Mouse (Mus musculus): ENCODE data around the gene Lrp3.
"Not testable (repeated sequence)": the region's sequence is repeated elsewhere in the genome, so short reads cannot be mapped to it uniquely, and the experiment has no call there.

Gene Lrp3

DNA sequence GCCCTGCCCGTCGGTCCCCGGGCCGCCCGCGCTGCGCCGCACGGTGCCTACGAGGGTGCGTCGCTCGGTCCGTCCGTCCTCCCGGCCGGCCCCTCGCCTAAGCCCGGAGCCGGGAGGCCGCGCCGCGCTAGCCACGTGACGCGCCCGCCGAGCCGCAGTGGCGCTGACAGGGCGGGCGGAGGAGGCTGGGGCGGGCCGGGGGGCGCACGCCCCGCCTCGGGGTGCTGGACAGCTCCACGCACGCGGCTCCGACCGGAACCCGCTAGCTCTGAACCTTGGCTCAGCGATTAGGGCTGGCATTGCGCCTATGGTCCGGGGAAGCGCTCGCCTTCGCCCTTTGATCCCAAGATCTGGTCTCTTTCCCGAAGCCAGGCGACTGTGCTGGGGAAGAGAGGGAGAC lies at the start of gene Lrp3:
TSS of gene Lrp3 (minus strand) at position 274 of the 400 bp plus-strand sequence.
- DNase-seq (ENCODE audit: low read depth): no peak

DNA sequence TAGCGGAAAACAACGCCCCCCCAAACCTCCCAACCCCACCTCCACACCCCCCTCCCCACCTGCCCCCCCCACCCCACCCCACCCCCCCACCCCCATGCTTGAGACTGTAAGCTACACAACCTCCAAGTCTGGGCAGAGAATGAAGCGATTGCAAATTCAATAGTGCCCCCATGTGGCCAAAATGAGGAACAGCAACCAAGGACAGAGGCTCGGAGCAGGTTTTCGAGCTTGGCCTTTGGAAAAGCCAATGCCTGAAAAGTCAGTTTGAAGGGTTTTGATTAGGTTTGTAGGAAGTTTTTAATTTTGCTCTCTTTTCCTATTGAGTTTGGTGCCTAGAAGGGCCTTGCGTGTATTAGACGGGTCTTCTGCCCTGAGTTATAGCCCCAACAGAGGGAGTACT lies 49.4 kb upstream of the Lrp3 start:
- DNase-seq (ENCODE audit: low read depth): peak; percentile 70

DNA sequence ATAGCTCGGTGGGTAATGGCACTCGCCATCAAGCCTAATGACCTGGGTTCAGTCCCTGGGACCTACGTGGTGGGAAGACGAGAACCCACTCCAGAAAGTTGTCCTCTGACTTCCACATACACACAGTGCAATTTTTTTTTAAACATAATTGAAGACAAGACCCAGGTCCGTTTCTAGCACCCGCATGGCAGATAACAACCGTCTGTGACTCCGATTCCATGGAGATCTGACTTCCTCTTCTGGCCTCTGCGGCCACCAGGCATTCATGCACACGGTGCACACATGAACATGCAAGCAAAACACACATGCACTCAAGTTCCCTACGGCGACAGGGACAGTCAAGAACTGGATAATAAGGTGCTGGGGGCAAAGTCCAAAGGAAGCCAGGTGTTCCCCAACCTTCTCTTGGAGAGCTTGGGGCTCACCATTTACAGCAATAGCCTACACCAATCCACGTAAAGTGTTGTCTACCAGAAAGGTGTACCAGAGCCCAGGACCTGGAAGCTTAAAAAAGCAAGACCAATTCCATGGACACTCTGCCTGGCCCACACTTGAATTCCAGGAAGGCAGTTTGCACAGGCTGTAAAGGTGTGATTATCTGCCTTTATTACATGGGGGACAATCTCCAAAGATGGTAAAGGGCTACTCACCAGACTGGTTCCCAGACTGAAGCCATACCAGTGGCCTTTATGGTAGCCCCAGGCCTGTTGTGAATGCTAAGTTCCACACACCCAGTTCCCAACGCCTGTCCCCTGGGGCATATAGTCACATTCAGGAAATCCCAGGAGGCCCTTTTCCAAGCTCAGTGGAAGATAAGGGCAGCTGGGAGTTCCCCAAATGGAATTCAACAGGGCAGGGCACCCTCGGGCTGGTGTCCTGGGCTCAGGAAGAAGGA lies 48.5 kb upstream of the Lrp3 start:
- no peak for DNase-seq (ENCODE audit: low read depth)

DNA sequence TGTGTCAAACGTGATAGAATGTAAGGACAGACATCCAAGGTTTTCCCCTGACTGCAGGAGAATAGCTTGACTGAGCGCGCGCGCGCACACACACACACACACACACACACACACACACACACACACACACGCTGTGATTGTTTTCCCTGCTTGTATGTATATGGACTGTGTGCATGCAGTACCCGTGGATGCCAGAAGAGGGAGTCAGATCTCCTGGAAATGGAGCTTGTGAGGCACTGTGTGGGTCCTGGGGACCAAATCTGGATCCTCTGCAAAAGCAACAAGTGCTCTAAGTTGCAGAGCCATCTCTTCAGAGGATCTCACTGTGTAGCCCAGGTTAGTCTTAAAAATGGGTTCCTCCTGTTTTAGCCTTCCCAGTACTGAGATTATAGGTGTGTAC lies 44.1 kb upstream of the Lrp3 start:
- peak; percentile 28 for DNase-seq (ENCODE audit: low read depth)

DNA sequence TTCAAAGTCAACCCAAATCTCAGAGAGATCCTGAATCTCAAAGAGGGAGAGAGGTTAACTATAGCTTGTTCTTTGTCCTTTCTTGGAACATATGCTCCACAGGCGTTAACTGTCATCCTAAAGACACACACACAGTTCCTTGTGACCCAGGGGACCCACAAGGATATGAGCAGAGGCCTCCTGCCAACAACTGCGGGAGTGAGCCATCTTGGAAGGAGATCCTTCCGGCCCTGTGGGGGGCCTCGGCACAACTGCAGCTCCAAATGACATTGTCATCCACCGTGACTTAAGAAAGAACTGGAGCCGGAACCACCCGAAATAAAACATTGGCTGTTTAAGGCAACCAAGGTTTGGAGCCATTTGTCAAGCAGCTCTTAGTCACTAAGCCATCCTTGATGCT lies 43.0 kb upstream of the Lrp3 start:
- DNase-seq (ENCODE audit: low read depth): no peak

DNA sequence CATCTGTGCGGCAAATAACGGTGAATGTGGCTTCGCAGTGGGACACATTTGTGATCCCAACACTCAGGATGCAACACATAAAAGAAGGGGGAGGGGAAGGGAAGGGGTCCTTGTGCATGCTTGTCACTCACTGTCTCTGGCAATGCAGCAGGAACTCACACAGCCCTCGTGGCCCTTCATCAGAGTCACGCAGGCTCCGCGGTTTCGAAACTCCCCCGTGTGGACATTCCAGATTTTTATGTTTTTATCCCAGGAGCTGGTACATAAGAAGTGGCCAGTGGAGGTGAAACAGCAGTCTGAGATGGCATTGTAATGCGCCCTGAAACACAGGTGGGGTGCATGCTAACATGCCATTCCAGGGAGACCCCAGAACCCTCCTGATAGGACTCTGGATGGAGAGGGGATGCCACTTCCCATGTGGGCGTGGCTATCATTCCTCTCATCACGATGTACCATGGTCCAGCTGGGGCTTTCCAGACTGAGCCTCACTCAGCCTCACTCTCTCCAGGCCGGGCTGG lies 36.8 kb upstream of the Lrp3 start:
- DNase-seq (ENCODE audit: low read depth): no peak

DNA sequence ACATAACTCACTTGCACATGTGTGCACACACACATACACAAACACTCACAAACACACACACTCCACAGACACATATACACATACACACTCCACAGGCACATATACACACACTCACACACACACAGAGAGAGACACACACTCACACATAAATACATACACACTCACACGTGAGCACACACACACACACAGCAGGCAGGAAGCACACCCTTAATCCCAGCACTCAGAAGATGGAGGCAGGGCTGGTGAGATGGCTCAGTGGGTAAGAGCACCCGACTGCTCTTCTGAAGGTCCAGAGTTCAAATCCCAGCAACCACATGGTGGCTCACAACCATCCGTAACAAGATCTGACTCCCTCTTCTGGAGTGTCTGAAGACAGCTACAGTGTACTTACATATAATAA lies 22.6 kb upstream of the Lrp3 start:
- DNase-seq (ENCODE audit: low read depth): not testable (repeated sequence)

DNA sequence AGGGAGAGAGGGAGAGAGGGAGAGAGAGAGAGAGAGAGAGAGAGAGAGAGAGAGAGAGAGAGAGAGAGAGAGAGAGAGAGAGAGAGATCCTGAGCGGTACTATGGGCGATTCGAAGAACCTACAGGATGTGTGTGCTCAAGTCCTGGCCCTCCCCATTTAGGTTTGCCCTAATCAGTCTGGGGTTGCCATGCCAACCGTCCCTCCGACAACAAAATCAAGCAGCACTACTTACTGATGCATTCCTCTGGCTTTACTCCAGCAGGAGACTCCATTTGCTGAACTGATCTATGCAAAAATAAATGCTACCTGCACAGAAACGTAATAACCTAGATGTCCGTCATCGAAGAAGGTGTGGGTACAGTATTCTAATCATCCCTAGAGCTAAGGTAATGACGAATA lies 20.0 kb upstream of the Lrp3 start:
- peak; percentile 86 for DNase-seq (ENCODE audit: low read depth)

DNA sequence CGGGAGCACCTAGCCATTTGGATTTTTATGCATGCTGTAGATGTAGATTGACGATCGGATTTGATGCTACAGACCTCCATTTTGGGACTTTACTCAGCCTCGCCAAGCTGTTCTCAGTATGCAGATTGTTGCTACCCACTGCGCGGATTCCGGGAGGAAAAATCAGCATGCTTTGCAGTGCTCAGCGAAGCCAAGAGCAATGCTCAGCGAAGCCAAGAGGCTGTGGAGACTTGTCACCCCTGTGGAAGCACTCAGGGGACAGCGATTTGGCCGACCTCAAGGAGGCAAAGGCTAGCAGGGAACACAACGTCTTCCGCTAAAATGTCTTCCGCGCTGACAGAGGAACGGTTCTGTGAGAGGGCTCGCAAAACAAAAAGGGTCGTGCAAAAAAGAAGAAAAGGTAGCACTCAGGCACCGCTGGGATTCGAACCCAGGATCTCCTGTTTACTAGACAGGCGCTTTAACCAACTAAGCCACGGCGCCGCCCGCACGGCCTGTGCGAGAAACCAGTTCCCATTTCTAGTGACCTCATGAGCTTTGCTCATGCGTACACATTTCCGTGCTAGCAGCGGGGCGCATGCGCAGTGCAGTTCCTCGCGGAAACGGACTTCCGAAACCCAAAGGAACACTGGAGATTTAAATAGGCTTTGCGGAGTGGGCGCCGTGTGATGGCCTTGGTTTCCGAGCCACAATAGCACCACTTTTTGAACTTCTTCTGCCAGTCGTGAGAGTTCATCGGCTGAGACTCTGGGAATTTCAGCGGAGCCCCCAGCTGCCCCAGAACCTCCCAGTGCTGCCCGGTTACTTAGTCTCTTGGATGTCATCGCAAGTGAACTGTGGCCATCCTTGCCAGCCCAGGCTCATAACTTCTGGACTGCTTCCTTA lies 19.3 kb upstream of the Lrp3 start:
- peak; percentile 99 for DNase-seq (ENCODE audit: low read depth)

DNA sequence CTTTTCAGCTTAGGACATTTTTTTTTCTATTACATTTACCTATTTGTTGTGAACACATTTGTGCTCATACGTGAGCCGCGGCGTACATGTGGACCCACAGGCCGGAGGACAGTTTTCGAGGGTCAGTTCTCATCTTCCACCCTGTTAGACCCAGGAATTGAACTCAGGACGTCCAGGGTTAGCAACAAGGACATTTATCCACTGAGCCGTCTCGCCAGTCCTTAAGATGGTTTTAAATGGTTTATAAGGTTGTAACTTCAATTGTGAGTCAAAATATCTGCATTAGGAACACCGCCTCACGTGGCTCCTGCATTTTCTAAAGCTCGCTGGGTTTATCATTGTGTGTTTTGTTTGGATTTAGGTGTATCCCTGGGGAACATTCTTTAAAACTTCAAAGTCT lies 18.6 kb upstream of the Lrp3 start:
- no peak for DNase-seq (ENCODE audit: low read depth)

DNA sequence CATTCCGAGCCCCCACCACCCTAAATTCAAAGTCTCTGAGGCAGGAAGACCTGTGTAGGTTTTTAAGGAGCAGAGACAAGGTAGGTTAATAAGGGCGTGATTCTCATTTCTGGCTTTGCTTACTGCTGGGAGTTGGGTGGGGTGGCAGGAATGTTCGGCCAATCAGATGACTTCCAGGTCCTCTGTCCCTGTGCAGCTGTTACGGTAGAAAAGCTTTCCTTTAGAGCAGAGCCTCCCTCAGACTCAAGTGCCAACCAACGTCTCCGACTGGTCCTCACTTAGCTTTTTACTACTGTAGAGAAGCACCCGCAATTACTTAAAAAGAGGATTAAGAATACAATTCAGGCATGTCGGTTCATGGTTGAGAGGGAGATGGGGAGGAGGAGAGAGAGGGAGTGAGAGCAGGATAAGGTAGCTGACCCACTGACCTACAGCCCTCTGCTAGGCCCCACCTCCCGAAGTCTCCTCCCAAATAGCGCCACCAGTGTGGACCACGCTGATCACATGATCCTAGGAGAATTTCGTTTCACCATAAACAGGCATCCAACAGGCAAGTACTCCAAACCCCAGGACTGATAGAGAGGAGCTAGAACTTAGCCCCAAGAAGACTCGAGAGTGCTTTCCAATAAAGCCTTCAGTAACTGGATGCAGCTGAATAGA lies 17.6 kb upstream of the Lrp3 start:
- DNase-seq (ENCODE audit: low read depth): no peak

DNA sequence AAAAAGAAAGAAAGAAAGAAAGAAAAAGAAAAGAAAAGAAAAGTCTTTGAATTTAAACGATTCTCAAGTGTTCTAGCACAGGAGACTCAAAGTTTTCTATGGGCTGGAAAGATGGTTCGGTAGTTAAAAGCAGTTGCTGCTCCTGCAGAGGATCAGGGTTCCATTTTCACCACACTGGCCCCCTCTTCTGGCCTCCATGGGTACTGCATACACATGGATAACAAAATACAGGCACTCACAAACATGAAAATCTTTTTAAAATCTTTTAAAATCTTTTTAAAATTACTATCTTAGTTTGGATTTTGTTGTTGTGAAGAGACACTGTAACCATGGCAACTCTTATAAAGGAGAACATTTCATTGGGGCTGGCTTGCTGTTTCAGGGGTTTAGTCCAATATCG lies 15.0 kb upstream of the Lrp3 start:
- DNase-seq (ENCODE audit: low read depth): peak; percentile 46

DNA sequence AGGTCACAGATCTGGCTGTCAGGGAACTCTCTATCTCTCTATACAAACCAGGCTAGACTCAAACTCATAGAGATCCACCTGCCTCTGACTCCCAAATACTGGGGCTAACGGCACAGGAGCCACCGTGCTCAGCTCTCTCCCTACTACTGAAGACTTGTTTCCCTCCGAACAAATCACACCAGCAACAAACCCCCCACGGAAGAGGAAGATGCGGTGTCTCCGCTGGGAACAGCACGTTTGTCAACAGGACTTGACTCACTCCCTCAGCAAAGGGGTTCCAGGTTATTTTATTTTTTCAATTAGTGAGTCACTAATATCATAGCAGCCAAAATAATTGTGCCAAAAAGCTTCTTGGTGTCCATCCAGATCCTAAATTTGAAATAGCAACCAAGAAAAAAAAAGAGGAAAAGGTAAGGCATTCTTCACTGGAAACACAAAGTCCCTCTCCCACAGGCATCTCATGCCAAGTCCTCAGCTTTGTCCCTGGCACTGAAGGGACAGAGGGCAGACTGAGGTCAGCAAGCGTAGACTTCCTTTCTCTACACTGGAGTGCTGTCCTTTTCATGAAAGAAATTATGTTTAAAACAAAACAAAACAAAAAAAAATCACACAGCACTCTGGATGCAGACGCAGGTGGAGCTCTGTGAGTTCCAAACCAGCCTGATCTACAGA lies 5.5 kb upstream of the Lrp3 start:
- DNase-seq (ENCODE audit: low read depth): no peak

DNA sequence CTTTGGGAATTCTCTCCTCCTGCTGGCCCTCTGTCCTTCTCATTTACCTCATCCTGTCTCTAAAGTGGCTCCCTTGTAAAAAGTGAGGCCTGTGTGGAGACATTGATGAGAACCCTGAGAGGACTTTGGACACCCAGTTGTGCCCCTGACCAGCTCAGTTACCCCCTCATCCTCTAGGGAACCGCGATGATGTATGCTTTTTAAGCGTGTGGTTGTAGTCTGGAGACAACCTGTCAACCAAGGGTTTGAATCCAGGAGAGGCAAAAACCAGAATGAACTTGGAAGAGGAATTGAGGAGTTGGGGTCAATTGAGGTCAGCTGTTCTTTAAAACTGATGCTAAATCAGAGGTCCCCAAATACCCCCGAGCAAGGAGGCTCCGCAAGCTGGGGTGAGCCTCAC lies 433 bp upstream of the Lrp3 start:
- no peak for DNase-seq (ENCODE audit: low read depth)

DNA sequence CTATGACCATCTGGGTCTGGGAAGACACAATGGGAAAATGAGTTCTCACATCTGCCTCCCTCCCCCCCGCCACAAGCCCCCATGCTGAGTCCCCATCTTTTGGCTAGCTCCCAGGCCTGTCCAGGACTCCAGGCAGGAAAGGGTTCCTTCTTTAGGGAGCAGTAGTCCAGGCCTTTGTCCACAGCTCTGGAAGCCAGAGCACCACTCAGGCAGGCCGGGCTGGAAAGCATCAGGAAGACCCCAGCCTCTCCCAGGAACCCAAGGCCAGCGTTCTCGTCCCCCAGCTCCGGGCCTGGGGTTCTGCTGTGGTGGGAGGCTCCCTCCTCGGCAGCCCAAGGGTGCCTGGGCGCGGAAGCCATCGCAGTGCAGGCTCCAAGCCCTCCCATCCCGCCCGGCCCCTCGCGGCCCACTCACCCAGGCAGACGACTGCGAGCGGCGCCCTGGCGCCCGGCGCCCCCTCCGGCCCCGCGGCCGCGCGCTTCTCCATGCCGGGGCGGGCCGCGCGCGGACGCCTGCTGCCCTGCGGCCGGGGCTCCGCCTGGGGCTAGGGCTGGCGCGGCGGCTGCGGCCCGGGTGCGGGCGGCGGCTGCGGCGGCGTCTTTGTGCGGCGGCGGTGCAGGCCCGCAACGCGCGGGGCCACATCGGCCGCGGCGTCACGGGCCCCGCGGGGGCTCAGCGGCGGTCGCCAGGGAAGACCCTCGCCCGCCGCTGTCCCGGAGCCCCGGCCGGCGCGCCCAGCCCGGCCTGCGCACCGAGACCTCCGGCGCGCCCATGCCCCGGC lies 666 bp downstream of the Lrp3 start:
- no peak for DNase-seq (ENCODE audit: low read depth)

DNA sequence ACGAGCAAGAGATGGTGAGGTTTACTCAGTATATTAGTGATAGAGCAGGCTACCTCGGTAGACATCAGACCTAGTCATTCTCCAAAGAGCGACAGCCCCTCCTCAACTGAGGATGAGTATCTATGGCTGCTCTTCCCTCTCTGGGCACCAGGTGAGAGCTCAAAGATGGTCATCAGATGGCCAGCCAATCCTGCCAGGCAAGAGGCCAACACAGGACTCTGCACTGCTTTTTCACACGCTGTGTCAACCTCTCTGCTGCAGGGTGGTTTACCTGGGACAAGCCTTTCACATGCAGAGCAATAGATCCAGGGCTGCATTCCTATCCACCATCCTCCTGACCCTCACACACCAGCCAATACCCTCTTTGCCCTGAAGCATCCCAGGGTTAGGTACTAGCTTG lies 3.5 kb downstream of the Lrp3 start:
- no peak for DNase-seq (ENCODE audit: low read depth)

DNA sequence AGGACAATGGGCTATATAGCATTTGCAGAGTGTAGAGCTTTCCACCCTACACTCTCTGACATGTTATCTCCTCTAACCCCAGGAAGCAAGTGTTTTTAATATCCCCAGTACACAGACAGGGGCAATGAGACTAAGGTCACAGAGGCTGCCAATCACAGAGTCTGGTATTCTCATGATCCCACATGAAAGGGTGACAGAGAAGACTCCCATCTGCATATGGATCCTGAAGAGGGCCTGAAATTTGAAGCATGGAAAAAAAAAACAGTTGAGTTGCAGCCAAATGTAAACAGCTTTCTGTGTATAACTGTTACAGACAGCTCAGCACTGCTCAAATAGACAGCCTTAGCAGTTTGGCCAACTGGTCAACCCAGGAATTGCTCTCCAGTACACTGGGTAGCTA lies 15.5 kb downstream of the Lrp3 start:
- DNase-seq (ENCODE audit: low read depth): no peak

DNA sequence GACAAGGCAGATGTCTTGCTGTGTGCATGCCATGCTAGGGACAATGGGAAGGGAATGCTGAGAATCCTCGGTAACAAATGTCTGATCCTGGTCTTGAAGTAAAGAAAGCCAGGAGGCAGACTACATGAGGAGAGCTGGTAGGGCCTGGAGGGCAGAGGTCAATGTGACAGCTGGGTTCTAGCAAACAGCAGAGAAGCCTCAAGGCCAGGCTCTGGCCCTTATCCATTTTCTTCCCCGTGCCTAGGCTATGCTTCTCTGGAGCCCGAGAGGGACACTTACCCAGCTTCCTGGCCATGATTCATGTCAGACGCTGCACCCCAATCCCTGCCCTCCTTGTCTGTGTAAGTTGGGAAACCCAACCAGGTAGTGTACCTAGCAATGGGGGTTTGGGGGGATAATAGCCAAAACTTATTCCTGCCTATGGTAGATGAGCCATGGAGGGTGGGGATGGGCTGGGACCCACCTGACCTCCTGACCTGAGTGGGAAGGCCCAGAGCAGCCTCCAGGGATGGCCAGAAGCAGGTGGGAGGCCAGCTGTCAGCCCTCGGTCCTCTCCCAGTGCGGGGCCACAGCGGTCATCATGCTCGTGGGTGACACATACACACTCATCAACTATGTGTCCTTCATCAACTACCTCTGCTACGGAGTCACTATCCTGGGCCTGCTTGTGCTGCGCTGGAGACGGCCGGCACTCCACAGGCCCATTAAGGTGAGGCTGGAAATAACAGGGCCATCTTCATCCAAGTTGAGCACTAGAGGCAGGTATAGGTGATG lies 16.1 kb downstream of the Lrp3 start:
- no peak for DNase-seq (ENCODE audit: low read depth)

DNA sequence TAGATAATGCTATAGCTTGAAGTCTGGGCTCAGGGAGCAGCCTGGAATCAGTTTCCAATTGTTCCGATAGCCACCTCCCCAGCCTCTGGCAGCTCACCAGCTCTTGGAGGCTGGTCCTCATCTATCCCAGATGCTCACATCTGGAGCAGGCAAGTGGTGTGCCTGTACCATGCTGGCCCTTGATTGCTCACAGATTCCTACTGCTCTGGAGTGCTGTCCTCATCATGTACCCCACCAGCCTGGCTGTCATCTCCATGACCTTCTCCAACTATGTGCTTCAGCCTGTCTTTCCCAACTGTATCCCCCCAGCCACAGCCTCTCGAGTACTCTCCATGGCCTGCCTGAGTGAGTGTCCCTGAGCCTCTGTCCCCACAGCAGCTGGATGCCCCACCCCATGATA lies 18.3 kb downstream of the Lrp3 start:
- no peak for DNase-seq (ENCODE audit: low read depth)

DNA sequence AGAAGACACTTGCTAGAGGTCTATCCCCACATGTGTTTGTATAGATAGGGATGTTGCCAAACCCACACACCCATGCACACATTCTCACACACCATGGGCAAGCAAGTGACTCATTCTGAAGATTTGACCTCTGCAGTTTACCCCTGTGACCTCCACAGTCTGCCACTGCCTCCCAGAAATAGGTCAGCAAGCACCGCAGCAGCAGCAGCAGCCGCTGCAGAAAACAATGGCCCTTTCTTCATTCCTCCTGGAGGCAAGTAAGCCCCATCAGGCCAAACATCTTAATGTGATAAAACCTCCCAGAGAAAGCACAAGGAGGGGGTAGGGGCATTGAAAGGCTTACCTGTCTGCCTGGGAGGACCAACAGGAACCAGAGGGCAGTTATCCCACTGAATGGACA lies 24.0 kb downstream of the Lrp3 start:
- DNase-seq (ENCODE audit: low read depth): no peak
